Mouse (Mus musculus) spleen, postnatal 10 days (tissue): Measurements from ENCODE around the gene Serpine1.

Experiments
- DNase-seq, 2 experiments: peaks; one replicate each; pipeline ENCODE4 v3.0.0; 2021 to 2022; ENCODE audit warnings: low spot score in 2 of 2

Gene Serpine1

DNA sequence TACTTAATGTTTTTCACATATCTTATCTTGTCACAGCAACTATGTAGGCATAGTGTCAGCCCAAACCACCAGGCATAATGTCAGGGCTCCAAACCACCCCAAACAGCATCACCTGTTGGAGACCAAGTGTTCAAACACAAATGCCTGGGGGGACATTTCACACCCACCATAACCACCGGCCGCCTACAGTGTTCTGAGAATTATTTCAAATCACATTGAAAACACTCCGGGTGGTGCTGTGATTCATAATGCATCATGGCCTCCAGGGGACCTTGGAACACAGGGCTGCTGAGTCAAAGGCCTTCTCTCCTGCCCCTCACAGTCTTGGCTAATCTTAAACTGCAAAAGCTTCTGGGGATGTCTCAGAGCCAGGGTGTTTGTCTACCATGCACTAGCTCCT is 56.2 kb downstream of the Serpine1 start:
- no peak for DNase-seq

DNA sequence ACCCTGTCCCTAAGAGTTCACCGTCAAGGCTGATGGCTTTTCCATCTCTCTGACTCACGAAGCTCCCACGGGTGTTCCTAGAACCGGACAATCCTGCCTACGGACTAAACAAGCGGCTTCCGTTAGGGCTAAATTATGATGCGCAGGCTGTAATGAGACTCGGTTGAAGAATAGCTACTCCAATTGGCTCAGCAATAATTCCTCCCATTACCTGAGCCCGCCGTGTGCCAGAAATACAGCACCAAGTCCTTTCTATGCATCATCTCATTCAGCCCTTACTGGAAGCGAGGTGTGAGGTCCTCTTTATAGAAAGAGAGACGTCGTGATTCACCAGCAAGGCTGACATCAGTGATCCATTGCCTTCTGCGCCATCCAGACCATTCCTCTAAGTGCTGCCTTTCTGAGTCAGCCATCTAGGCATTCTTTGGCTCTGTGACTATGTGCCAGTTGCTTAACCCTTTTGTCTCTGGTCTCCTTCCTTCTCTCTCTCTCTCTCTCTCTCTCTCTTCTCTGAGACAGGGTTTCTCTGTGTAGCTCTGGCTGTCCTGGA is 59.6 kb downstream of the Serpine1 start:
- DNase-seq: no peak
